8 mouse cellular contexts compared by ENCODE assay signal in the genomic region with DNA sequence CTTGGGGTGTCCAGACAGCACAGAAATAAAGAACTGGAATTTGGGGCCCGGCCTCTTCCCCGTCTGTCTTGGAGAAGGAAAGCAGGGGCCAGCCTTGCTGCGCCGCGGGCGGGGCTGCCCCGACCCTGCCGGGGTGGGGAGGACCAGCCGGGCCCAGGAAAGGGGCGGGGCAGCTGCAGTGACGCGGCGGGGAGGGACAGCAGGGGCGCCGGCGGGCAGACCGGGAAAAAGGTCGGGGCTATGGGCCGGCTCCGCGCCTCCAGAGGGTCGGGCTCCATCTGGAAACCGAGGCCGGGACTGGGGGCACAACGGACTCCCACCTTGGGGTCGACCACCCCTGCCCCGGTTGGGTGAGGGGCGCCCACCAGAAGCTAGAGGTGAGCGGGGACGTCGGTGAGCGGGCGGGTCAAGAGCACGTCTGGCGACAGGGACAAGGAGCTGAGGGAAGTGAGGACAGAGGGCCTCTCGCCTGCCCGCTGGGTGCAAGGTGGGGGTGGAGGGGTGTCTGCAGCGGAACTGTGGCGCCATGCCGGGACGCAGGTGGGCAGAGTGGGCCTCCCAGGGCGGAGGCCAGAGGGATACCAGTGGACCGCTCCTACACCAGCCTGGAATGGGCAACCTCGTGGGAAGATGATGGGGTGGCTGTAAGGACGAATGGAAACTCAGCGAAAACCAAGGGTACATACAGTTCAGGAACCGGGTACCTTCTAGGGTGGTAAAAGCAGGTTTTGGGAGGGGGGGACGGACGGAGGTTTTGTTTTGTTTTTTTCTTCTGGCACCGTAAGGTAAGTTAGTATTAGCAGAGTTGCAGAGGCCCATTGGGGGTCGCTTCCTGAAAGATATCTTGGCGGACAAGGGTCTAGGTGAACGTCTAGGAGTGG. TPM values are rescaled to one million over a fixed set of nuclear protein-coding genes. Genes with fewer than 3 reads are reported as not detected.
DNase-seq lines count a peak whose midpoint lies in the region; ATAC-seq and TF ChIP-seq lines count a peak whose summit lies in the region.

A gene (plus strand): TSS at position 162 of the 881 bp plus-strand sequence.

- peak within 1 kb of the TSS; percentile 10; the same call in 1 of the 2 replicates for H3K27ac ChIP-seq in lung, embryonic 14.5 days (ENCODE audit: low read depth)
- H3K27ac ChIP-seq in olfactory bulb, adult 2 months (ENCODE audit: insufficient read depth, low read depth, low read length) = peak within 1 kb of the TSS; percentile 26; the same call in 1 of the 2 replicates

- no peaks in the 10 kb centered on the region for H3K36me3 ChIP-seq in lung, embryonic 14.5 days (ENCODE audit: insufficient read depth)

- ATAC-seq in erythroid progenitor cell, adult 5-6 weeks (replicated peaks; ENCODE audit: low FRiP score, poor library complexity, severe bottlenecking) = peak; percentile 27
- peak; percentile 4; the same call in 1 of the 2 replicates for ATAC-seq in lung, embryonic 14.5 days (ENCODE audit: insufficient read depth)

- peak; percentile 70 for DNase-seq in B cell, adult 2 months
- peak; percentile 89 for DNase-seq in adrenal gland, postnatal 25 days
- peak; percentile 81 to 86 for DNase-seq in heart, postnatal 10 days
- DNase-seq in kidney, postnatal 4 days = peak; percentile 83 to 85
- peak; percentile 72 for DNase-seq in lung, embryonic 14.5 days
- DNase-seq in thymus, postnatal 36 days = peak; percentile 84 to 85

- under 1% methylated on average over 53 of the region's 53 CpGs for WGBS in lung, embryonic 14.5 days
- WGBS in olfactory bulb, adult 2 months = 5% methylated on average over 53 of the region's 53 CpGs

- H3K27me3 ChIP-seq in lung, embryonic 14.5 days (ENCODE audit: insufficient read depth, low read length) = peaks cover 31% of the 10 kb centered on the region

- intact Hi-C loops in heart, postnatal 10 days (cut with DNase I) = loop anchor here (2.0 kb wide), 2 partner anchors 103 to 129 kb away; no protein-coding TSS in a partner anchor

- peak within 1 kb of the TSS; percentile 87 for H3K4me2 ChIP-seq in lung, embryonic 14.5 days

- TF ChIP-seq POLR2A in olfactory bulb, adult 2 months (IDR thresholded peaks at IDR 0.05; ENCODE audit: insufficient read depth, low read depth, low read length) = no peak

- no peaks in the 10 kb centered on the region for H3K9me3 ChIP-seq in lung, embryonic 14.5 days (ENCODE audit: low read depth, low read length)

- H3K9ac ChIP-seq in lung, embryonic 14.5 days = peak within 1 kb of the TSS; percentile 46

- H3K4me1 ChIP-seq in lung, embryonic 14.5 days (ENCODE audit: insufficient read depth) = peaks cover 13% of the 10 kb centered on the region; the same call in 1 of the 2 replicates
- H3K4me1 ChIP-seq in olfactory bulb, adult 2 months (ENCODE audit: control insufficient read depth, insufficient read depth, low read length) = peaks cover 47% of the 10 kb centered on the region

- peak within 1 kb of the TSS; percentile 45 for H3K4me3 ChIP-seq in lung, embryonic 14.5 days (ENCODE audit: low read depth, low read length)
- peak within 1 kb of the TSS; percentile 73 for H3K4me3 ChIP-seq in olfactory bulb, adult 2 months (ENCODE audit: insufficient read depth, low read depth, low read length)

- no peak for TF ChIP-seq CTCF in lung, embryonic 14.5 days (IDR thresholded peaks at IDR 0.05; ENCODE audit: low read depth)
- no peak for TF ChIP-seq CTCF in olfactory bulb, adult 2 months (IDR thresholded peaks at IDR 0.05; ENCODE audit: insufficient read depth, low read depth, low read length)

RNA-seq across cellular contexts. Expression of the gene that starts here (rescaled TPM):
- total RNA-seq in adrenal gland, postnatal 25 days (2021) = 54.8 and 73.7 TPM in 2 replicates
- total RNA-seq in erythroid progenitor cell, adult 5-6 weeks (2015; ENCODE audit: low replicate concordance) = 56.6 and 67.1 TPM in 2 replicates
- total RNA-seq in erythroid progenitor cell, adult 5-6 weeks (2017; ENCODE audit: low replicate concordance) = 33.9 and 60.9 TPM in 2 replicates
- 10 to 100 TPM; 30.8 to 32.8 TPM for total RNA-seq in heart, postnatal 10 days (2021)
- polyA plus RNA-seq in lung, embryonic 14.5 days (2014; fragmentation: Nextera tagmentation; extraction: Ambion mirVana) = 5.5 and 7.3 TPM in 2 replicates
- not detected in 2 replicates for polyA plus RNA-seq in olfactory bulb, adult 2 months (2012; ENCODE audit: insufficient read depth, insufficient read length, low replicate concordance, missing spikeins)

Comparison
In these comparisons a context has a peak if more than half of its experiments do, and no peak if none do; other contexts are left out.
1. Peak in every context shown above with its lines: DNase-seq, ATAC-seq, H3K4me3 ChIP-seq and H3K27ac ChIP-seq.